In genomic region chr4:115931556-115932088, GRCm38 (mm10) we compare ENCODE assay signal across 25 mouse cellular contexts. TPM values are rescaled to one million over a fixed set of nuclear protein-coding genes. Genes with fewer than 3 reads are reported as not detected.
A peak's percentile ranks its signal among the peaks of the same experiment; 100 is the strongest.
DNase-seq lines count a peak whose midpoint lies in the region; ATAC-seq and TF ChIP-seq lines count a peak whose summit lies in the region.
"Had no signal": no experiment of that assay in that cellular context is flagged by ENCODE, and none has a peak within 500 bp of the region (broad histone marks: within the 10 kb centered on the region; RNA-seq: fewer than 3 reads in every experiment).

No protein-coding gene starts in this region.

- TF ChIP-seq CTCF in E14TG2a.4 (conservative IDR thresholded peaks at IDR 0.05; ENCODE audit: low read length): no peak

- no peak overlapping the region for H3K9ac ChIP-seq in hindbrain, embryonic 15.5 days
- no peak overlapping the region for H3K9ac ChIP-seq in neural tube, embryonic 15.5 days (replicated peaks)
- H3K9ac ChIP-seq: forebrain, embryonic 13.5 days; forebrain, postnatal 0 days; heart, embryonic 12.5 days had no signal

- intact Hi-C loops in heart, postnatal 25 days (cut with DNase I): no loop called here

- peaks cover 92% of the 10 kb centered on the region for H3K27me3 ChIP-seq in E14TG2a.4 (ENCODE audit: insufficient read depth, low read length)
- peaks cover 80% of the 10 kb centered on the region for H3K27me3 ChIP-seq in hindbrain, embryonic 15.5 days
- H3K27me3 ChIP-seq in neural tube, embryonic 15.5 days (replicated peaks): peaks cover 90% of the 10 kb centered on the region

- H3K27ac ChIP-seq in hindbrain, embryonic 15.5 days (replicated peaks): no peak overlapping the region
- no peak overlapping the region for H3K27ac ChIP-seq in neural tube, embryonic 15.5 days (replicated peaks)
- H3K27ac ChIP-seq: embryonic facial prominence, embryonic 10.5 days; forebrain, embryonic 13.5 days; heart, adult 2 months had no signal

- peaks cover 19% of the 10 kb centered on the region for H3K4me1 ChIP-seq in E14TG2a.4 (replicated peaks; ENCODE audit: low read depth, low read length)
- H3K4me1 ChIP-seq in hindbrain, embryonic 15.5 days (replicated peaks): peaks cover 19% of the 10 kb centered on the region
- peaks cover 13% of the 10 kb centered on the region for H3K4me1 ChIP-seq in neural tube, embryonic 15.5 days

- H3K4me2 ChIP-seq in hindbrain, embryonic 15.5 days: no peak overlapping the region
- no peak overlapping the region for H3K4me2 ChIP-seq in neural tube, embryonic 15.5 days
- H3K4me2 ChIP-seq: forebrain, embryonic 13.5 days; heart, embryonic 12.5 days had no signal

- 0 out of 2 replicates have a peak, but pooled peaks cover 3% of the 10 kb centered on the region for H3K9me3 ChIP-seq in E14TG2a.4 (ENCODE audit: low read length)
- H3K9me3 ChIP-seq in hindbrain, embryonic 15.5 days: no peaks in the 10 kb centered on the region
- no peaks in the 10 kb centered on the region for H3K9me3 ChIP-seq in neural tube, embryonic 15.5 days (replicated peaks)
- H3K9me3 ChIP-seq: embryonic facial prominence, embryonic 10.5 days; forebrain, embryonic 13.5 days; heart, embryonic 12.5 days had no signal

- H3K4me3 ChIP-seq in E14TG2a.4 (replicated peaks; ENCODE audit: low read length): peak overlapping the region; percentile 46
- H3K4me3 ChIP-seq in hindbrain, embryonic 15.5 days: no peak overlapping the region
- H3K4me3 ChIP-seq in neural tube, embryonic 15.5 days (replicated peaks): no peak overlapping the region
- H3K4me3 ChIP-seq: embryonic facial prominence, embryonic 10.5 days; forebrain, embryonic 13.5 days; heart, adult 2 months; heart, embryonic 12.5 days had no signal

- WGBS in hindbrain, embryonic 15.5 days: 36% methylated on average over 13 of the region's 13 CpGs
- WGBS in neural tube, embryonic 15.5 days: 37% methylated on average over 13 of the region's 13 CpGs

- H3K36me3 ChIP-seq in E14TG2a.4 (ENCODE audit: insufficient read depth, low read length): no peaks in the 10 kb centered on the region
- H3K36me3 ChIP-seq in hindbrain, embryonic 15.5 days: no peaks in the 10 kb centered on the region
- H3K36me3 ChIP-seq in neural tube, embryonic 15.5 days: no peaks in the 10 kb centered on the region
- H3K36me3 ChIP-seq: embryonic facial prominence, embryonic 10.5 days; heart, embryonic 12.5 days had no signal

- peak; percentile 38 to 66 for DNase-seq in cerebellum, postnatal 14 days
- no peak for DNase-seq in cerebellum, adult 8-10 months
- DNase-seq in brain, adult 2 months (ENCODE audit: low read depth, low spot score): peak; percentile 26
- DNase-seq in heart, postnatal 25 days (ENCODE audit: low spot score): no peak
- DNase-seq in kidney, postnatal 14 days: no peak
- DNase-seq: adrenal gland, adult 8-10 months; adrenal gland, postnatal 36 days; cerebellum, adult 18-20 months; forebrain, postnatal 0 days; gastrocnemius, postnatal 14 days; heart, adult 2 months; heart, postnatal 4 days; kidney, adult 8-10 months had no signal

- 0 out of 2 replicates have a peak, but pooled peaks have one; percentile 37 for ATAC-seq in hindbrain, embryonic 15.5 days (ENCODE audit: low FRiP score, low read depth)
- no peak for ATAC-seq in neural tube, embryonic 15.5 days (ENCODE audit: low FRiP score)
- ATAC-seq: forebrain, embryonic 13.5 days; forebrain, postnatal 0 days; inflammation-experienced regulatory T-cells, adult 6 months; intestine, postnatal 0 days had no signal

RNA-seq across cellular contexts. Expression of gene Dmbx1, which starts 8.1 kb away (rescaled TPM):
- polyA plus RNA-seq in hindbrain, embryonic 15.5 days (2015; fragmentation: Nextera tagmentation; extraction: Ambion mirVana): 8.3 and 8.6 TPM in 2 replicates
- total RNA-seq in heart, postnatal 25 days (2021): not detected
- 1.2 and 2.1 TPM in 2 replicates for polyA plus RNA-seq in neural tube, embryonic 15.5 days (2015; fragmentation: Nextera tagmentation; extraction: Ambion mirVana)
- total RNA-seq: adrenal gland, adult 8-10 months; adrenal gland, postnatal 36 days; forebrain, postnatal 0 days; gastrocnemius, adult 18-20 months; gastrocnemius, postnatal 14 days; heart, adult 2 months; heart, postnatal 4 days had no signal
- polyA plus RNA-seq: gonadal fat pad, adult 2 months; heart, adult 2 months; heart, embryonic 12.5 days; heart, embryonic 16.5 days; inflammation-experienced regulatory T-cells, adult 6 months; intestine, postnatal 0 days had no signal

RNA-seq across cellular contexts. Expression of gene 6430628N08Rik, which starts 41.2 kb away (rescaled TPM):
- 0.27 and 0.42 TPM in 2 replicates for polyA plus RNA-seq in hindbrain, embryonic 15.5 days (2015; fragmentation: Nextera tagmentation; extraction: Ambion mirVana)
- total RNA-seq in heart, postnatal 25 days (2021): not detected
- 1.2 and 1.3 TPM in 2 replicates for polyA plus RNA-seq in neural tube, embryonic 15.5 days (2015; fragmentation: Nextera tagmentation; extraction: Ambion mirVana)
- total RNA-seq: adrenal gland, adult 8-10 months; adrenal gland, postnatal 36 days; gastrocnemius, adult 18-20 months; gastrocnemius, postnatal 14 days; heart, adult 2 months; heart, postnatal 4 days had no signal
- polyA plus RNA-seq: C2C12; forebrain, embryonic 13.5 days; heart, adult 2 months; heart, embryonic 12.5 days; heart, embryonic 16.5 days; inflammation-experienced regulatory T-cells, adult 6 months; intestine, postnatal 0 days had no signal

RNA-seq across cellular contexts. Expression of gene Kncn, which starts 47.4 kb away (rescaled TPM):
- 0.14 TPM in 1 of 2 replicates, not detected in the other for polyA plus RNA-seq in hindbrain, embryonic 15.5 days (2015; fragmentation: Nextera tagmentation; extraction: Ambion mirVana)
- not detected for total RNA-seq in heart, postnatal 25 days (2021)
- 0.12 and 0.19 TPM in 2 replicates for polyA plus RNA-seq in neural tube, embryonic 15.5 days (2015; fragmentation: Nextera tagmentation; extraction: Ambion mirVana)
- total RNA-seq: adrenal gland, adult 8-10 months; adrenal gland, postnatal 36 days; gastrocnemius, adult 18-20 months; gastrocnemius, postnatal 14 days; heart, adult 2 months; heart, postnatal 4 days had no signal
- polyA plus RNA-seq: C2C12; embryonic facial prominence, embryonic 10.5 days; forebrain, embryonic 13.5 days; gonadal fat pad, adult 2 months; heart, adult 2 months; heart, embryonic 12.5 days; heart, embryonic 16.5 days; inflammation-experienced regulatory T-cells, adult 6 months; intestine, postnatal 0 days had no signal

Comparison
In these comparisons a context has a peak if more than half of its experiments do, and no peak if none do; other contexts are left out.
1. DNase-seq: peak in cerebellum, postnatal 14 days (2 of 2) and brain, adult 2 months (single experiment); none in cerebellum, adult 8-10 months (single experiment), heart, postnatal 25 days (single experiment) and kidney, postnatal 14 days (single experiment).